Mouse (Mus musculus) testis, postnatal 10 days (tissue): ENCODE measurements at regions not wholly inside any gene's neighbourhood (a gene's known extent, or its start where the extent isn't known, plus 50 kb on each side); places are given as distances from the start of the nearest gene placed in this dataset.
"Not testable (repeated sequence)": the region's sequence is repeated elsewhere in the genome, so short reads cannot be mapped to it uniquely, and the experiment has no call there.

Experiments used
- DNase-seq: peaks from one replicate; pipeline ENCODE4 v3.0.0; 2021; ENCODE audit warnings: low spot score

DNA sequence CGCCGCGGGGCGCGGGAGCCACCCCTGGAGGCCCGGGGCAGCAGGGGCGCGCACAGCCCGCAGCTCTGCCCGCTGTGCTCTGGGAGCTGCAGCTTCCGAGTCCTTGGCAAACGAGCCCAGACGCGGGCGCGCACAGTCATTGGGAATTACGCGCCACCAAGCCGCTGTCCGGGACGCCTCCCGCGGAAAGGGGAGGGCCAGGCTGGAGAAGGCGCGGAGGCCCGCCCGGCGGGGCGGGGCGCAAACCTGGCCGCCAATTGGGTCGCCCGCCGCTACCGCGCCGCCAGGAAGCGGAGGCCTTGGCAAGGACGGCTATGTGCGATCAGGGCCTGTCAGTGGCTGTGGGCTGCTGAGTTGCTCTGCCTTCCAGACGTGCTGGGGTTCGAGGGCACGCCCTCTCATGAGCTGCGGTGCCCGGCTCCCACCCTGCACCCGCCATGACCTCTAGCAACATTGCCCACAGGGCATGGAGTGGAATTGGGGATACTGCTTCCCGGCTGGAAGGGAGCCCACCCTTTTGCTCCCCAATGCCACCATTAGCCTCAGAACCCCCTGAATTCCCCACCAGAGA is 739.1 kb upstream of the Ywhaq start:
- DNase-seq, result peak; percentile 53

DNA sequence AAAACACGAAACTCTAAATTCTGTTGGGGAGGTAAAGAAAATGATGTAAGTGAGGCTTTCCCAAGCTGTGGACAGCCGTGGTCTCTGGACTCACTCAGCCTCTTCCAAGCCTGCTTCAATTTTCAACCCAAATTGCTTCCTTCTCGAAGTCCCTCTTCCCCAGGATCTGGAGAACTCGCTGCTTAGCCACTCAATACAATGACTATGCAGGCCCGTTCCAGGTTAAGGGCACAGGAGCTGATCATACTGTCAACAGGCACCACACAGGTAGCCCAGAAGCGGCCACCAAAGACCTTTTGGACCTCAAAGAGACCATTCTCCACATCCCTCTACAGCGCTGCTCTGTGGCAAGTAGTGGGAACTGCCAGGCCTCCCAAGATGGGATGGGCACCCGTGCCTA is 737.9 kb upstream of the Ywhaq start:
- not testable (repeated sequence) for DNase-seq
